In the genomic region with DNA sequence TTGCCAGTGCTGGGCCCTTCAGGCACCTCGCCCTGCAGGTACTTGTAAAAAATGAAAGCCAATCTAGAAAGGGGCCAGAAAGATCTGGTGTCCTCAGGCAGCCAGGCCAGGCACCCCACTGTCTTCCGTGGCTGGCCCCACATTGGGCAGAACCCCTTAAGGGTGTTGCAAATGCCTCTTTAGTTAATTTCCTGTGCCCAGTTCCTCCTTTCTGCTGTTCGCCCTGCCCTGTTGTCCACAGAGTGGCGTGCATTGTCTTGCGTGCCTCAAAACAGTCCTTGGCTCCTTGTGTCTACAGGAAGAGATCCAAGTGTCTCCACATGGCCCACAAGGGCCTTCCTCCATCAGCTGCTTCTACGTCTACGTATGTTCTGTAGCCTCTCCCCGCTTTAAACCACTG, we compare ENCODE assay signal across 11 mouse cellular contexts. TPM values are rescaled to one million over a fixed set of nuclear protein-coding genes. Genes with fewer than 3 reads are reported as not detected.
DNase-seq lines count a peak whose midpoint lies in the region; ATAC-seq and TF ChIP-seq lines count a peak whose summit lies in the region.
"Had no signal": no experiment of that assay in that cellular context is flagged by ENCODE, and none has a peak within 500 bp of the region (broad histone marks: within the 10 kb centered on the region; RNA-seq: fewer than 3 reads in every experiment).

No protein-coding gene starts in this region.

- peaks cover 15 to 78% of the 10 kb centered on the region in 2 experiments for H3K4me1 ChIP-seq in CH12.LX (ENCODE audit: control insufficient read depth in 1 of 2, insufficient read depth in 2 of 2)
- peaks cover 80% of the 10 kb centered on the region for H3K4me1 ChIP-seq in liver, embryonic 13.5 days (replicated peaks)

- no peak for ATAC-seq in liver, embryonic 13.5 days (ENCODE audit: low read depth)
- ATAC-seq in megakaryocyte progenitor cell, adult 5-6 weeks (replicated peaks; ENCODE audit: poor library complexity) = peak; percentile 85
- ATAC-seq: midbrain, embryonic 13.5 days had no signal

- intact Hi-C loops in gastrocnemius, adult 2 months (cut with DNase I) = no loop called here

- TF ChIP-seq CTCF in gastrocnemius, adult 2 months (IDR thresholded peaks at IDR 0.05) = no peak
- TF ChIP-seq CTCF in CH12.LX (conservative IDR thresholded peaks at IDR 0.05 in 1 of 2, IDR thresholded peaks at IDR 0.05 in 1 of 2; ENCODE audit: low read depth in 2 of 2, low read length in 2 of 2) = peak in 1 of 2 experiments; percentile 36; a peak in 2 of 4 replicates

- in situ Hi-C loops in CH12.LX (cut with MboI; ENCODE audit: low pct_ligation_motif_present, low pct_unique_long_range_greater_than_20kb, low sequenced_read_pairs) = no loop called here

- no peaks in the 10 kb centered on the region for H3K9me3 ChIP-seq in CH12.LX (replicated peaks; ENCODE audit: low read length)
- H3K9me3 ChIP-seq in liver, embryonic 13.5 days (replicated peaks) = no peaks in the 10 kb centered on the region
- H3K9me3 ChIP-seq: hindbrain, embryonic 12.5 days; midbrain, embryonic 13.5 days had no signal

- TF ChIP-seq EP300 in CH12.LX (IDR thresholded peaks at IDR 0.05; ENCODE audit: low read length) = 0 out of 2 replicates have a peak, but pooled peaks have one; percentile 11

- peak overlapping the region; percentile 66 for H3K9ac ChIP-seq in CH12.LX (ENCODE audit: insufficient read depth, low read depth)
- peak overlapping the region; percentile 3; the same call in 1 of the 2 replicates for H3K9ac ChIP-seq in liver, embryonic 13.5 days
- H3K9ac ChIP-seq: hindbrain, embryonic 12.5 days; midbrain, embryonic 13.5 days had no signal

- TF ChIP-seq RAD21 in CH12.LX (IDR thresholded peaks at IDR 0.05; ENCODE audit: low read depth, low read length) = peak; percentile 13; the same call in 1 of the 2 replicates

- peak overlapping the region; percentile 96 for H3K4me2 ChIP-seq in CH12.LX (ENCODE audit: insufficient read depth, low read depth, poor library complexity, severe bottlenecking)
- H3K4me2 ChIP-seq in liver, embryonic 13.5 days = peak overlapping the region; percentile 21; the same call in 1 of the 2 replicates
- H3K4me2 ChIP-seq: hindbrain, embryonic 12.5 days; midbrain, embryonic 13.5 days had no signal

- WGBS in liver, embryonic 13.5 days (ENCODE audit: insufficient replicate concordance) = 63% methylated on average over 8 of the region's 8 CpGs

- no peak for DNase-seq in gastrocnemius, adult 2 months
- no peak for DNase-seq in gastrocnemius, postnatal 10 days
- DNase-seq in CH12.LX (ENCODE audit: extremely low read depth) = no peak
- no peak for DNase-seq in liver, embryonic 13.5 days
- no peak for DNase-seq in layer of hippocampus, adult 18-20 months (ENCODE audit: low spot score in 2 of 2)
- no peak for DNase-seq in layer of hippocampus, postnatal 25 days (ENCODE audit: extremely low spot score in 1 of 2, low spot score in 1 of 2)
- DNase-seq in yolk sac, embryonic 10.5 days (ENCODE audit: low spot score) = no peak
- DNase-seq: cerebellum, adult 9-11 months had no signal

- TF ChIP-seq POLR2A in CH12.LX (IDR thresholded peaks at IDR 0.05; ENCODE audit: low read depth, low read length) = 0 out of 2 replicates have a peak, but pooled peaks have one; percentile 24

- peaks cover 0 to 4% of the 10 kb centered on the region in 2 experiments for H3K36me3 ChIP-seq in CH12.LX (replicated peaks in 1 of 2; ENCODE audit: control insufficient read depth in 1 of 2, insufficient read depth in 1 of 2, low read length in 1 of 2)
- no peaks in the 10 kb centered on the region for H3K36me3 ChIP-seq in liver, embryonic 13.5 days
- H3K36me3 ChIP-seq: hindbrain, embryonic 12.5 days; midbrain, embryonic 13.5 days had no signal

- dilution Hi-C loops in CH12.LX (cut with MboI; ENCODE audit: extremely low pct_ligation_motif_present, extremely low pct_unique_long_range_greater_than_20kb, low sequenced_read_pairs) = no loop called here

- H3K27me3 ChIP-seq in CH12.LX (replicated peaks) = no peaks in the 10 kb centered on the region
- H3K27me3 ChIP-seq in liver, embryonic 13.5 days = no peaks in the 10 kb centered on the region

- H3K27ac ChIP-seq in gastrocnemius, adult 2 months = peak overlapping the region; percentile 70
- H3K27ac ChIP-seq in CH12.LX (ENCODE audit: insufficient read depth, low read depth) = peak overlapping the region; percentile 79
- H3K27ac ChIP-seq in liver, embryonic 13.5 days = peak overlapping the region; percentile 58; the same call in 1 of the 2 replicates
- H3K27ac ChIP-seq: hindbrain, embryonic 12.5 days; midbrain, embryonic 13.5 days had no signal

- no peak overlapping the region for H3K4me3 ChIP-seq in gastrocnemius, adult 2 months
- peak overlapping the region in 1 of 3 experiments; percentile 25 for H3K4me3 ChIP-seq in CH12.LX (replicated peaks in 1 of 3; ENCODE audit: low read depth in 2 of 3, low read length in 2 of 3, poor library complexity in 1 of 3)
- no peak overlapping the region for H3K4me3 ChIP-seq in liver, embryonic 13.5 days (replicated peaks)
- H3K4me3 ChIP-seq: hindbrain, embryonic 12.5 days; midbrain, embryonic 13.5 days had no signal

- H3K79me2 ChIP-seq in CH12.LX (replicated peaks; ENCODE audit: control insufficient read depth, extremely low read depth, insufficient read depth, poor library complexity, severe bottlenecking) = peaks cover 69% of the 10 kb centered on the region

TF ChIP-seq in CH12.LX, 34 proteins besides CTCF, POLR2A, EP300 and RAD21:
- peak; percentile 41 for TF ChIP-seq SMC3 (IDR thresholded peaks at IDR 0.05; ENCODE audit: low read depth, low read length)
- TF ChIP-seq CHD1 (IDR thresholded peaks at IDR 0.05; ENCODE audit: low read depth, low read length) = no peak
- peak; percentile 52; the same call in 1 of the 2 replicates for TF ChIP-seq IRF4 (IDR thresholded peaks at IDR 0.05; ENCODE audit: low read depth, low read length)
- no peak for TF ChIP-seq ZC3H11A (IDR thresholded peaks at IDR 0.05; ENCODE audit: low read depth, low read length)
- TF ChIP-seq CHD2 (IDR thresholded peaks at IDR 0.05; ENCODE audit: low read length) = no peak
- TF ChIP-seq GABPA (IDR thresholded peaks at IDR 0.05; ENCODE audit: insufficient replicate concordance, low read depth, low read length) = no peak
- 0 out of 2 replicates have a peak, but pooled peaks have one; percentile 34 for TF ChIP-seq SIN3A (IDR thresholded peaks at IDR 0.05; ENCODE audit: low read length)

RNA-seq across cellular contexts. Expression of gene Rreb1, which starts 55.3 kb away (rescaled TPM):
- 10 to 100 TPM; 20.7 to 25.4 TPM for total RNA-seq in gastrocnemius, adult 2 months (2021)
- total RNA-seq in gastrocnemius, postnatal 10 days (2021) = 10 to 100 TPM; 33.1 to 45.5 TPM
- total RNA-seq in CH12.LX (2012; rRNA removed) (5.3 TPM in 2 replicates), CH12.LX (2014; rRNA removed) (1.0 and 1.4 TPM in 2 replicates)
- polyA plus RNA-seq in CH12.LX (2012; ENCODE audit: insufficient read length, low read depth) = 7.4 and 10.2 TPM in 2 replicates
- polyA plus RNA-seq in liver, embryonic 13.5 days (2015; fragmentation: Nextera tagmentation; extraction: Ambion mirVana) = 4.8 and 5.1 TPM in 2 replicates
- total RNA-seq in megakaryocyte progenitor cell, adult 5-6 weeks (2015) = 58.0 and 62.9 TPM in 2 replicates
- total RNA-seq in megakaryocyte progenitor cell, adult 5-6 weeks (2017) = 14.7 and 19.4 TPM in 2 replicates
- total RNA-seq in layer of hippocampus, adult 18-20 months (2021) = 10 to 100 TPM; 75.1 to 85.3 TPM
- 10 to 100 TPM; 41.9 to 61.8 TPM for total RNA-seq in layer of hippocampus, postnatal 25 days (2021)
